Mouse (Mus musculus) intestine, embryonic 16.5 days (tissue): ENCODE data around the gene Rnf225. TPM values are rescaled to one million over a fixed set of nuclear protein-coding genes. Genes with fewer than 3 reads are reported as not detected.
A peak's percentile ranks its signal among the peaks of the same experiment; 100 is the strongest.
"Not testable (repeated sequence)": the region's sequence is repeated elsewhere in the genome, so short reads cannot be mapped to it uniquely, and the experiment has no call there.

Experiments used
- ATAC-seq: fragments of 200-750 bp; cut with Nextera tagmentation; 2 replicates; pipeline ENCODE4 v1.8.0; 2017; ENCODE audit warnings: moderate TSS enrichment, moderate library complexity
- H3K27ac ChIP-seq: fragments of 300-500 bp; sonication (generic); 2 replicates; pipeline ENCODE4 v1.5.1; 2014; ENCODE audit warnings: mild to moderate bottlenecking, low read length
- H3K27me3 ChIP-seq: fragments of 300-500 bp; sonication (generic); replicated peaks from 2 replicates; pipeline ENCODE4 v1.6.1; 2014; ENCODE audit warnings: low read length, control low read depth, mixed read lengths; ENCODE audit not compliant: control insufficient read depth, insufficient read depth
- H3K36me3 ChIP-seq: fragments of 300-500 bp; sonication (generic); 2 replicates; pipeline ENCODE4 v1.6.1; 2014; ENCODE audit warnings: low read length, control low read depth; ENCODE audit not compliant: control insufficient read depth, insufficient read depth
- H3K4me1 ChIP-seq: fragments of 300-500 bp; sonication (generic); 2 replicates; pipeline ENCODE4 v1.6.1; 2014; ENCODE audit warnings: low read length, control low read depth, mixed read lengths; ENCODE audit not compliant: control insufficient read depth, insufficient read depth
- H3K4me2 ChIP-seq: fragments of 300-500 bp; sonication (generic); 2 replicates; pipeline ENCODE4 v1.6.1; 2014; ENCODE audit warnings: low read depth, low read length, control low read depth
- H3K4me3 ChIP-seq: fragments of 300-500 bp; sonication (generic); 2 replicates; pipeline ENCODE4 v1.5.1; 2014; ENCODE audit warnings: mild to moderate bottlenecking, low read length
- H3K9ac ChIP-seq: fragments of 300-500 bp; sonication (generic); 2 replicates; pipeline ENCODE4 v1.6.1; 2014; ENCODE audit warnings: low read depth, low read length
- H3K9me3 ChIP-seq: fragments of 300-500 bp; sonication (generic); 2 replicates; pipeline ENCODE4 v1.6.1; 2016; ENCODE audit warnings: low read length, control low read depth; ENCODE audit not compliant: control insufficient read depth
- WGBS: fragments of 180-500 bp; shearing (Covaris S2); extraction: QIAGEN DNeasy Blood & Tissue Kit; methylation state at CpG from one replicate; pipeline ENCODE4 v1.1.7; 2014; 5-methylcytosine and 5-hydroxymethylcytosine counted together
- polyA plus RNA-seq: library from polyadenylated mRNA; unstranded; fragments of >200 nt; fragmentation: Nextera tagmentation; extraction: Ambion mirVana; gene quantifications from 2 replicates; pipeline ENCODE4 v1.2.1, GENCODE M21; 2015

The Rnf225 gene
- 0.18 and 0.27 TPM in 2 replicates for polyA plus RNA-seq

GRCm38 (mm10) chr7:12927191-12927680 lies at the start of gene Rnf225:
Gene Rnf225, plus strand, starts transcription at chr7:12927416.
- Histone ChIP-seq H3K4me1 (peaks cover 32% of the 10 kb centered on the region), H3K9me3 (no peaks in the 10 kb centered on the region), H3K27ac (no peak within 1 kb of the TSS; the same call in 1 of the 2 replicates), H3K36me3 (peaks cover 32% of the 10 kb centered on the region), H3K27me3 (no peaks in the 10 kb centered on the region), H3K4me3 (peak within 1 kb of the TSS; percentile 45), H3K9ac (peak within 1 kb of the TSS; percentile 61), H3K4me2 (peak within 1 kb of the TSS; percentile 87)
- WGBS = 22% methylated on average over 8 of the region's 8 CpGs
- ATAC-seq = peak; percentile 85

GRCm38 (mm10) chr7:12880036-12880435 lies 47.2 kb upstream of the Rnf225 start:
- no peak for ATAC-seq
- Histone ChIP-seq H3K9ac (no peak overlapping the region), H3K27ac (no peak overlapping the region), H3K27me3 (no peaks in the 10 kb centered on the region), H3K9me3 (no peaks in the 10 kb centered on the region), H3K36me3 (peaks cover 4% of the 10 kb centered on the region; the same call in 1 of the 2 replicates), H3K4me1 (0 out of 2 replicates have a peak, but pooled peaks cover 5% of the 10 kb centered on the region), H3K4me2 (no peak overlapping the region), H3K4me3 (no peak overlapping the region)

GRCm38 (mm10) chr7:12880497-12880896 lies 46.7 kb upstream of the Rnf225 start:
- H3K27ac ChIP-seq, H3K9me3 ChIP-seq, H3K4me1 ChIP-seq, H3K36me3 ChIP-seq, H3K27me3 ChIP-seq: not testable (repeated sequence)
- peak overlapping the region; percentile 60 for H3K4me3 ChIP-seq
- H3K4me2 ChIP-seq = peak overlapping the region; percentile 82
- 42% methylated on average over 8 of the region's 8 CpGs for WGBS
- peak overlapping the region; percentile 59 for H3K9ac ChIP-seq
- ATAC-seq = peak; percentile 4; the same call in 1 of the 2 replicates

- no peak within 1 kb of the TSS for H3K27ac ChIP-seq
- peak; percentile 100 for ATAC-seq
- no peaks in the 10 kb centered on the region for H3K9me3 ChIP-seq
- no peaks in the 10 kb centered on the region for H3K27me3 ChIP-seq
- H3K9ac ChIP-seq = peak within 1 kb of the TSS; percentile 69
- H3K4me2 ChIP-seq = peak within 1 kb of the TSS; percentile 82
- peak within 1 kb of the TSS; percentile 60 for H3K4me3 ChIP-seq
- under 1% methylated on average over 35 of the region's 35 CpGs for WGBS
- peaks cover 5% of the 10 kb centered on the region; the same call in 1 of the 2 replicates for H3K36me3 ChIP-seq
- 0 out of 2 replicates have a peak, but pooled peaks cover 5% of the 10 kb centered on the region for H3K4me1 ChIP-seq
Measured at GRCm38 (mm10) chr7:12880911-12881660, 46.1 kb upstream of the Rnf225 start, which contains the start of gene Zfp128. Gene Zfp128, plus strand, starts transcription at chr7:12881177.

GRCm38 (mm10) chr7:12886563-12887266 lies 40.5 kb upstream of the Rnf225 start:
- H3K9me3 ChIP-seq = no peaks in the 10 kb centered on the region
- 93% methylated on average over 12 of the region's 12 CpGs for WGBS

GRCm38 (mm10) chr7:12887585-12887984 lies 39.6 kb upstream of the Rnf225 start:
- Histone ChIP-seq H3K36me3 (peaks cover 14% of the 10 kb centered on the region), H3K9me3 (no peaks in the 10 kb centered on the region), H3K9ac (no peak overlapping the region), H3K27me3 (no peaks in the 10 kb centered on the region), H3K4me2 (no peak overlapping the region), H3K4me3 (no peak overlapping the region), H3K4me1 (no peaks in the 10 kb centered on the region), H3K27ac (no peak overlapping the region)
- ATAC-seq = no peak
- WGBS = 92% methylated on average over 5 of the region's 5 CpGs

More at GRCm38 (mm10) chr7:12886563-12887266, 40.5 kb upstream of the Rnf225 start:
- Histone ChIP-seq H3K27ac (no peak overlapping the region), H3K4me3 (no peak overlapping the region), H3K36me3 (peaks cover 14% of the 10 kb centered on the region), H3K4me1 (0 out of 2 replicates have a peak, but pooled peaks cover 2% of the 10 kb centered on the region), H3K4me2 (no peak overlapping the region), H3K27me3 (no peaks in the 10 kb centered on the region), H3K9ac (no peak overlapping the region)
- no peak for ATAC-seq

- Histone ChIP-seq H3K4me2 (no peak overlapping the region), H3K4me1 (no peaks in the 10 kb centered on the region), H3K36me3 (peaks cover 9% of the 10 kb centered on the region), H3K27me3 (no peaks in the 10 kb centered on the region), H3K9ac (no peak overlapping the region), H3K27ac (no peak overlapping the region), H3K4me3 (no peak overlapping the region), H3K9me3 (no peaks in the 10 kb centered on the region)
- ATAC-seq = no peak
- 92% methylated on average over 14 of the region's 14 CpGs for WGBS
Measured at GRCm38 (mm10) chr7:12890928-12891327, 36.3 kb upstream of the Rnf225 start.

- Histone ChIP-seq H3K4me1 (no peaks in the 10 kb centered on the region), H3K9ac (no peak overlapping the region), H3K36me3 (peaks cover 9% of the 10 kb centered on the region), H3K27me3 (no peaks in the 10 kb centered on the region), H3K27ac (no peak overlapping the region), H3K4me2 (no peak overlapping the region), H3K4me3 (no peak overlapping the region), H3K9me3 (no peaks in the 10 kb centered on the region)
- ATAC-seq = no peak
- 75% methylated on average over 1 of the region's 1 CpGs for WGBS
Measured at GRCm38 (mm10) chr7:12891334-12891733, 35.9 kb upstream of the Rnf225 start.
